Mouse (Mus musculus) right cerebral cortex, adult 18-20 months (tissue): ENCODE measurements at regions not wholly inside any gene's neighbourhood (a gene's known extent, or its start where the extent isn't known, plus 50 kb on each side); places are given as distances from the start of the nearest gene placed in this dataset.
A peak's percentile ranks its signal among the peaks of the same experiment; 100 is the strongest.
"Not testable (repeated sequence)": the region's sequence is repeated elsewhere in the genome, so short reads cannot be mapped to it uniquely, and the experiment has no call there.

Experiments
- DNase-seq: peaks from one replicate; pipeline ENCODE4 v3.0.0; 2022; ENCODE audit warnings: mixed read lengths

- not testable (repeated sequence) for DNase-seq
Observed at GRCm38 (mm10) chr14:27562564-27562963, 54.3 kb upstream of the Ccdc66 start.

- DNase-seq, result not testable (repeated sequence)
Observed at GRCm38 (mm10) chr14:27561974-27562373, 53.7 kb upstream of the Ccdc66 start.

- peak; percentile 47 for DNase-seq
Observed at GRCm38 (mm10) chr14:27560434-27560833, 52.2 kb upstream of the Ccdc66 start.

GRCm38 (mm10) chr14:27558794-27559491 is 50.7 kb upstream of the Ccdc66 start:
- DNase-seq, result no peak
